Mouse (Mus musculus) embryonic facial prominence, embryonic 14.5 days (tissue): ENCODE data around the gene Hmgn3. TPM values are rescaled to one million over a fixed set of nuclear protein-coding genes. Genes with fewer than 3 reads are reported as not detected.

Experiments used
- ATAC-seq: fragments of 200-750 bp; cut with Nextera tagmentation; 2 replicates; pipeline ENCODE4 v1.8.0; 2017; ENCODE audit warnings: low read depth, moderate number of reproducible peaks, moderate TSS enrichment
- DNase-seq: peaks from one replicate; pipeline ENCODE4 v3.0.0-alpha.2; 2015; ENCODE audit warnings: low spot score
- H3K27ac ChIP-seq: fragments of 300-500 bp; sonication (generic); replicated peaks from 2 replicates; pipeline ENCODE4 v1.5.1; 2014; ENCODE audit warnings: low read depth, mild to moderate bottlenecking, low read length, moderate library complexity
- H3K27me3 ChIP-seq: fragments of 300-500 bp; sonication (generic); replicated peaks from 2 replicates; pipeline ENCODE4 v1.6.1; 2014; ENCODE audit warnings: low read length; ENCODE audit not compliant: control insufficient read depth, insufficient read depth
- H3K36me3 ChIP-seq: fragments of 300-500 bp; sonication (generic); 2 replicates; pipeline ENCODE4 v1.6.1; 2014; ENCODE audit warnings: low read length, mixed read lengths; ENCODE audit not compliant: control insufficient read depth, insufficient read depth
- H3K4me1 ChIP-seq: fragments of 300-500 bp; sonication (generic); 2 replicates; pipeline ENCODE4 v1.6.1; 2014; ENCODE audit warnings: antibody characterized with exemption, low read length; ENCODE audit not compliant: control insufficient read depth, insufficient read depth
- H3K4me2 ChIP-seq: fragments of 300-500 bp; sonication (generic); 2 replicates; pipeline ENCODE4 v1.6.1; 2014; ENCODE audit warnings: low read depth, mild to moderate bottlenecking, low read length, moderate library complexity, mixed read lengths
- H3K4me3 ChIP-seq: fragments of 300-500 bp; sonication (generic); 2 replicates; pipeline ENCODE4 v1.5.1; 2014; ENCODE audit warnings: low read depth, mild to moderate bottlenecking, low read length
- H3K9ac ChIP-seq: fragments of 300-500 bp; sonication (generic); 2 replicates; pipeline ENCODE4 v1.6.1; 2014; ENCODE audit warnings: low read depth, mild to moderate bottlenecking, low read length, moderate library complexity, mixed read lengths
- H3K9me3 ChIP-seq: fragments of 300-500 bp; sonication (generic); 2 replicates; pipeline ENCODE4 v1.6.1; 2016; ENCODE audit warnings: low read length; ENCODE audit not compliant: control insufficient read depth
- WGBS: fragments of 180-500 bp; shearing (Covaris S2); extraction: QIAGEN DNeasy Blood & Tissue Kit; methylation state at CpG from one replicate; pipeline ENCODE4 v1.1.7; 2014; 5-methylcytosine and 5-hydroxymethylcytosine counted together
- polyA plus RNA-seq: library from polyadenylated mRNA; unstranded; fragments of >200 nt; fragmentation: Nextera tagmentation; extraction: Ambion mirVana; gene quantifications from 2 replicates; pipeline ENCODE4 v1.2.1, GENCODE M21; 2014

The Hmgn3 gene
- polyA plus RNA-seq, 1 experiment from 2014 or later, result 171 TPM

- DNase-seq (no peak), ATAC-seq (no peak)
- H3K36me3 ChIP-seq, result no peaks in the 10 kb centered on the region
- no peak overlapping the region for H3K4me3 ChIP-seq
- no peak overlapping the region for H3K4me2 ChIP-seq
- H3K9me3 ChIP-seq, result no peaks in the 10 kb centered on the region
- 61% methylated on average over 3 of the region's 3 CpGs for WGBS
- no peak overlapping the region for H3K27ac ChIP-seq
- no peaks in the 10 kb centered on the region for H3K27me3 ChIP-seq
- peaks cover 9% of the 10 kb centered on the region; the same call in 1 of the 2 replicates for H3K4me1 ChIP-seq
- no peak overlapping the region for H3K9ac ChIP-seq
Measured at GRCm38 (mm10) chr9:83094649-83095336, 51.7 kb downstream of the Hmgn3 start.

GRCm38 (mm10) chr9:83083790-83084469 lies 62.6 kb downstream of the Hmgn3 start:
- ATAC-seq (no peak), DNase-seq (no peak)
- Histone ChIP-seq H3K9me3 (no peaks in the 10 kb centered on the region), H3K4me1 (no peaks in the 10 kb centered on the region), H3K9ac (no peak overlapping the region), H3K27me3 (no peaks in the 10 kb centered on the region), H3K4me2 (no peak overlapping the region), H3K27ac (no peak overlapping the region), H3K36me3 (no peaks in the 10 kb centered on the region), H3K4me3 (no peak overlapping the region)
- WGBS, result 43% methylated on average over 7 of the region's 7 CpGs

- no peaks in the 10 kb centered on the region for H3K4me1 ChIP-seq
- no peak overlapping the region for H3K4me2 ChIP-seq
- ATAC-seq (peak; percentile 68; the same call in 1 of the 2 replicates), DNase-seq (no peak)
- 41% methylated on average over 5 of the region's 5 CpGs for WGBS
- H3K27me3 ChIP-seq, result no peaks in the 10 kb centered on the region
- H3K36me3 ChIP-seq, result no peaks in the 10 kb centered on the region
- H3K9me3 ChIP-seq, result no peaks in the 10 kb centered on the region
- no peak overlapping the region for H3K27ac ChIP-seq
- H3K9ac ChIP-seq, result no peak overlapping the region
- H3K4me3 ChIP-seq, result no peak overlapping the region
Measured at GRCm38 (mm10) chr9:83083091-83083490, 63.4 kb downstream of the Hmgn3 start.

- H3K4me2 ChIP-seq, result no peak overlapping the region
- H3K9ac ChIP-seq, result no peak overlapping the region
- 66% methylated on average over 6 of the region's 6 CpGs for WGBS
- H3K27ac ChIP-seq, result no peak overlapping the region
- no peaks in the 10 kb centered on the region for H3K27me3 ChIP-seq
- H3K9me3 ChIP-seq, result no peaks in the 10 kb centered on the region
- H3K36me3 ChIP-seq, result no peaks in the 10 kb centered on the region
- no peak overlapping the region for H3K4me3 ChIP-seq
- DNase-seq (peak; percentile 62), ATAC-seq (peak; percentile 53; the same call in 1 of the 2 replicates)
- H3K4me1 ChIP-seq, result no peaks in the 10 kb centered on the region
Measured at GRCm38 (mm10) chr9:83082296-83082695, 64.2 kb downstream of the Hmgn3 start.

- Histone ChIP-seq H3K27ac (no peak overlapping the region), H3K4me3 (no peak overlapping the region), H3K4me2 (no peak overlapping the region), H3K9me3 (no peaks in the 10 kb centered on the region), H3K27me3 (no peaks in the 10 kb centered on the region), H3K9ac (no peak overlapping the region), H3K4me1 (0 out of 2 replicates have a peak, but pooled peaks cover 3% of the 10 kb centered on the region), H3K36me3 (no peaks in the 10 kb centered on the region)
- WGBS, result 87% methylated on average over 3 of the region's 3 CpGs
- DNase-seq (no peak), ATAC-seq (no peak)
Measured at GRCm38 (mm10) chr9:83079724-83080123, 66.8 kb downstream of the Hmgn3 start.

GRCm38 (mm10) chr9:83068246-83068645 lies 78.2 kb downstream of the Hmgn3 start:
- ATAC-seq (no peak), DNase-seq (no peak)
- no peak overlapping the region for H3K4me2 ChIP-seq
- H3K36me3 ChIP-seq, result no peaks in the 10 kb centered on the region
- 76% methylated on average over 5 of the region's 5 CpGs for WGBS
- H3K9me3 ChIP-seq, result no peaks in the 10 kb centered on the region
- no peak overlapping the region for H3K4me3 ChIP-seq
- no peak overlapping the region for H3K9ac ChIP-seq
- no peak overlapping the region for H3K27ac ChIP-seq
- H3K27me3 ChIP-seq, result no peaks in the 10 kb centered on the region
- H3K4me1 ChIP-seq, result no peaks in the 10 kb centered on the region

GRCm38 (mm10) chr9:83061289-83061688 lies 85.2 kb downstream of the Hmgn3 start:
- WGBS, result 45% methylated on average over 11 of the region's 11 CpGs
- Histone ChIP-seq H3K4me1 (no peaks in the 10 kb centered on the region), H3K4me3 (no peak overlapping the region), H3K4me2 (no peak overlapping the region), H3K36me3 (no peaks in the 10 kb centered on the region), H3K27ac (no peak overlapping the region), H3K27me3 (no peaks in the 10 kb centered on the region), H3K9me3 (no peaks in the 10 kb centered on the region), H3K9ac (no peak overlapping the region)
- peak; percentile 84 for ATAC-seq
- DNase-seq, result peak; percentile 71
